Mouse (Mus musculus) small intestine, adult 2 months (tissue): ENCODE results near the gene Tmem231. TPM values are rescaled to one million over a fixed set of nuclear protein-coding genes. Genes with fewer than 3 reads are reported as not detected.
"Not testable (repeated sequence)": the region's sequence is repeated elsewhere in the genome, so short reads cannot be mapped to it uniquely, and the experiment has no call there.

Experiments used
- H3K27ac ChIP-seq: fragments of 200-500 bp; 2 replicates; pipeline ENCODE4 v1.5.1; 2012; ENCODE audit warnings: low read depth, low read length, control low read depth, inconsistent platforms; ENCODE audit not compliant: insufficient read depth
- H3K27me3 ChIP-seq: fragments of 200-500 bp; 2 replicates; pipeline ENCODE4 v1.6.1; 2012; ENCODE audit warnings: mild to moderate bottlenecking, moderate library complexity, low read length, inconsistent platforms; ENCODE audit not compliant: control insufficient read depth, insufficient read depth
- H3K36me3 ChIP-seq: fragments of 200-500 bp; 2 replicates; pipeline ENCODE4 v1.6.1; 2012; ENCODE audit warnings: mild to moderate bottlenecking, low read length, control low read depth, inconsistent platforms; ENCODE audit not compliant: control insufficient read depth, insufficient read depth
- H3K4me1 ChIP-seq: fragments of 200-500 bp; 2 replicates; pipeline ENCODE4 v1.6.1; 2012; ENCODE audit warnings: low read length, inconsistent platforms, mixed read lengths; ENCODE audit not compliant: control insufficient read depth, insufficient read depth, insufficient read length
- H3K4me3 ChIP-seq: fragments of 200-500 bp; 2 replicates; pipeline ENCODE4 v1.5.1; 2012; ENCODE audit warnings: low read depth, mild to moderate bottlenecking, control low read depth, inconsistent platforms, low read length, moderate library complexity
- CTCF ChIP-seq: fragments of 200-500 bp; IDR thresholded peaks from 2 replicates; pipeline ENCODE4 v1.5.1; 2012; ENCODE audit warnings: low read depth, mild to moderate bottlenecking, control low read depth, inconsistent platforms, low read length, moderate library complexity, mixed read lengths; ENCODE audit not compliant: insufficient replicate concordance, insufficient read length; ENCODE audit errors: extremely low read depth
- POLR2A ChIP-seq: fragments of 200-500 bp; IDR thresholded peaks from 2 replicates; pipeline ENCODE4 v1.6.1; 2012; ENCODE audit warnings: low read depth, mild to moderate bottlenecking, control low read depth, inconsistent platforms, low read length, moderate library complexity
- WGBS: fragments of 180-500 bp; shearing (Covaris S2); methylation state at CpG from one replicate; pipeline ENCODE4 v1.1.7; 2018; 5-methylcytosine and 5-hydroxymethylcytosine counted together
- polyA plus RNA-seq: library from polyadenylated mRNA; depleted of rRNA; stranded (reverse); fragments of >200 nt; gene quantifications from 2 replicates; pipeline ENCODE4 v1.2.3, GENCODE M21; 2012

Tmem231 gene
- polyA plus RNA-seq, 1 experiment: 1.5 TPM

DNA sequence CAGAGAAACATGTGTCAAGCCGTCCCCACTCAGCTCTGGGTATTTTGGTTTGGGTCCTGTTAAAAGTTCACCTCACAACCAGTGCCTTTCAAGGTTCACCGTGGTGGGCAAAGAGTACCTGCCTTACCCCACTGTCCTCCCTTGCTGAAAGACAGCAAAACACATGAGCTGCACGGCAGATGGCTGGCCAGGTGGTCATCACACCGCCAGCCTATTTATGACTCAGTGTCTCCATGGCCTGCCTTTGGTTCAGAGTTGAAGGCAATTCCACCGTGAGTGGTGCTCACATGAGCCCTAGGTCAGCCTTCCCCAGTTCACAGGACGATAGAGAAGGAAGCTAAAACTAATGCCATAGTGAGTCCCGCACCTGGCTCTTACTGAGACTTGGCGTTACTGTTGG is 14.3 kb upstream of the Tmem231 start:
- TF ChIP-seq POLR2A (no peak), CTCF (no peak)
- H3K27me3 ChIP-seq: no peaks in the 10 kb centered on the region
- H3K4me3 ChIP-seq: no peak overlapping the region
- H3K36me3 ChIP-seq: peaks cover 48% of the 10 kb centered on the region
- H3K27ac ChIP-seq: no peak overlapping the region
- WGBS: 87% methylated on average over 8 of the region's 8 CpGs
- no peaks in the 10 kb centered on the region for H3K4me1 ChIP-seq

DNA sequence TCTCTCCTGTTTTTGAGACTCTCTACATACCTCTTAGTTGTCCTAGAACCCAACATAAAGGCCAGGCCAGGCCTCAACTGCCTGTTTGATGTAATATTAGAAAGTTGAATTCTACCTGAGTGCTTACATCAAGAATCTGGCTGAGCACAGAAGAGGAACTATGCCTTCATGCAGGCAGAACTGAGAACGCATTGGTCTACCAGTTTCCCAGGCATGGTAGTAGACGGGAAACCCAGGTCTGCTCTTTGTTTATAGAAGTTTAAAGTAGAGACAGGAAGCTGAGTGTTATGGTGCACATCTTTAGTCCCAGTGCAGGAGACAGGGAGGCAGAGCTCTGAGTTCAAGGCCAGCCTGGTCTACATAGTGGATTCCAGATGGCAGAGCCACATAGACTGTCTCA is 13.5 kb upstream of the Tmem231 start:
- TF ChIP-seq POLR2A (no peak), CTCF (no peak)
- 80% methylated on average over 2 of the region's 2 CpGs for WGBS
- no peak overlapping the region for H3K4me3 ChIP-seq
- no peaks in the 10 kb centered on the region; the same call in 1 of the 2 replicates for H3K4me1 ChIP-seq
- no peaks in the 10 kb centered on the region for H3K27me3 ChIP-seq
- no peak overlapping the region for H3K27ac ChIP-seq
- peaks cover 48% of the 10 kb centered on the region for H3K36me3 ChIP-seq

DNA sequence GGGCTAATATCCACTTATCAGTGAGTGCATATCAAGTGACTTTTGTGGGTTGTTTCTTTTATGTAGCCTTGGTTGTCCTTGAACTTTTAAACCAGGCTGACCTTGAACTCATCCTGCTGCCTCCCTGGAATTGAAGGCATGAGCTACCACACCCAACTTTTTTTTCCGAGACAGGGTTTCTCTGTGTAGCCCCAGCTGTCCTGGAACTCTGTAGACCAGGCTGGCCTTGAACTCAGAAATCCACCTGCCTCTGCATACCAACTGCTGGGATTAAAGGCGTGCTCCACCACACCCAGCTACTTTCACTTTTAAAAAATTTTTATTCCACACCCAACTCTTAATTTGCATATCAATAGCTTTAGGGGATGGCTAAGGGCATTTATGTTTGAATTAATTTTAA is 9.9 kb upstream of the Tmem231 start:
- no peak overlapping the region for H3K4me3 ChIP-seq
- no peaks in the 10 kb centered on the region for H3K27me3 ChIP-seq
- peaks cover 37% of the 10 kb centered on the region for H3K36me3 ChIP-seq
- no peak overlapping the region for H3K27ac ChIP-seq
- WGBS: 81% methylated on average over 2 of the region's 2 CpGs
- TF ChIP-seq CTCF (no peak), POLR2A (no peak)
- H3K4me1 ChIP-seq: peaks cover 3% of the 10 kb centered on the region

DNA sequence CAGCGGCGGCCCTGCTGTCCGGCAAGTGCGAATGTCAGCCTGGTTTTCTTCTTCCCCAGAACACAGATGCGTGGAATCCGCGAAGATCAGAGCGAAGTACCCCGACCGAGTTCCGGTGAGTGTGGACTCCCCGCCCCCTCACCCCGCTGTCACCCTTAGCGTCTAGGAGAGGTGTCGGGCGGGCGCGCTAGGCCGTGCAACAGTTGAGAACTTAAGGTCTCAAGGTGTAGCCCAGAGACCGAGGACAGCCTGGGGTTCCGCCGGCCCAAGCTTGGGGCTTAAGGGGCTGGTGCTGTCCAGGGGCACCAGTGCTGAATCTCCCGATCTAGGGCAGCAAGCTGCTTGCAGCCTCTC is 7.4 kb upstream of the Tmem231 start:
- Histone ChIP-seq H3K4me3 (peak overlapping the region; percentile 88), H3K4me1 (peaks cover 3% of the 10 kb centered on the region), H3K27ac (peak overlapping the region; percentile 26), H3K36me3 (peaks cover 22% of the 10 kb centered on the region), H3K27me3 (no peaks in the 10 kb centered on the region)
- TF ChIP-seq CTCF (no peak), POLR2A (no peak; the same call in 1 of the 2 replicates)
- under 1% methylated on average over 23 of the region's 23 CpGs for WGBS

DNA sequence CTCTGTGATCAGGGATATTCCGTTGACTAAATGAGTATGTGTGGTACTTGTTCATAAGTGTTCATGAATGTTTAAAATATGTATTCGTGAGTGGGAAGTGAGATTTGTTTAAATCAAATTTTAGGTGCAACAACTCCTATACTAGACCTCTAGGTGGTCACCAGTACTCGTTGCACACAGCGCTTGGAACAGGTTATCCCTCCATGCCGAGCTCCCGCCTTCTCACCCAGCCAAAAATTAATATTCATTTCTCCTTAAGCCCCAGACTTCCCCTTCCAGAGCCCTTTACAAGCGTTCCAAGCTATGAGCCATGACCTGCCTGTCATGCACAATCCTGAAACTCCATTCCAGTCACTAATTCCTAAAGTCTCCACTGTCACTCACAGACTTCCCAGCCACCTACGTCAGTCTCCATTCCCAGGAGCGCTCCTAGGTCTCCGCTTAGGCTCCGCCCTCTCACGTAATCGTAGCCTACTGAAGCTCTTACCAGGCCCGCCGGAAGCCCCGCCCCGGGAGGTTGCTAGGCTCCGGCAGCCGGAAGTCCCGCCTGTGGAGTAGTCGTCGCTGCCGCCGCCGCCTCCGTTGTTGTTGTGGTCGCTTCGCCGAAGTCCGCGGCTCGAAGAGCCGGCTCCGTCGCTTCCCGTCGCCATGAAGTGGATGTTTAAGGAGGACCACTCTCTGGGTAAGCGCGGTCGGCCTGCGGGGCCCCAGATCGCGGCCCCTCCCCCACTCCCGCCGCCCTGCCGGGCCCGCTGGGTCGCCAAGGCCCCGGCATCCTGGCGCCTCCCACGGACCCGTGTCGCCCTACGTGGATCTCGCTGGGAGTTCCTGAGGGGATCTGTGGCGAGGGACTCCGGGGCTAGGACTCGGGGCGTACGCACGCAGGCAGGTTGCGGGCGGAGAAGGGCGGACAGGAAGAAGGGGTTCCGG is 6.8 kb upstream of the Tmem231 start, which contains the start of gene Gabarapl2:
Gene Gabarapl2 (plus strand): TSS at position 533 of the 930 bp plus-strand sequence.
- Histone ChIP-seq H3K4me3 (peak within 1 kb of the TSS; percentile 88), H3K27me3 (no peaks in the 10 kb centered on the region), H3K36me3 (peaks cover 17% of the 10 kb centered on the region), H3K27ac (peak within 1 kb of the TSS; percentile 93), H3K4me1 (peaks cover 3% of the 10 kb centered on the region)
- peak; percentile 11; the same call in 1 of the 2 replicates for TF ChIP-seq CTCF
- TF ChIP-seq POLR2A: peak; percentile 75
- WGBS: under 1% methylated on average over 65 of the region's 65 CpGs

DNA sequence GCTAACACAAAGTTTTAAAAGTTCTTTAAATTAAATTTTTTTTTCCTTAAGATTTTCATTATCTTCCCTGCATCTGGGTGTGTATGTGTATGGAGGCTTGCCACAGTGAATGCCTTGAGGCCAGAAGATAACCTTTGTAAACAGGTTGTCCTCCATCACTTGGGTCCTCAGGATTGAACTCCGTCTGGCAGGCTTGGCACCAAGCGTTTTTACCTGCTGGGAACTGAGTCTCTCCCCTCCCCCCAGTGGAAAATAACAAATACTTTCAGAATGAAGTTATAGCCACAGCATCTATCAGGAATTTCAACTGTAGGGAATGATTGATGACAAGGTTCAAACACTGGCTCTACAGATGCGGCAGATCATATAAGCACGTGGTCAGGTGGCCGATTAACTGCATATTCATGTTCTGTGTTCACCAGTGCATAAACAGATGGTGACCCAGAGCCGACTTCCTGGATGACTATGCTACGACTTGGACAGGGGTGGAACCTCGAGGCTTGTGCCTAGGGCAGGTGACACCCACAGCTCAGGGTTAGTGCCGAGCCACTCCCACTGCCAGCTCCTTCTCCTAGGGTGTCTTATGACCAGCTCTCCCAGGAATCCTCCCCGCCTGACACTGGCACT is 5.9 kb upstream of the Tmem231 start:
- H3K27ac ChIP-seq: peak overlapping the region; percentile 93
- H3K4me3 ChIP-seq: peak overlapping the region; percentile 88

DNA sequence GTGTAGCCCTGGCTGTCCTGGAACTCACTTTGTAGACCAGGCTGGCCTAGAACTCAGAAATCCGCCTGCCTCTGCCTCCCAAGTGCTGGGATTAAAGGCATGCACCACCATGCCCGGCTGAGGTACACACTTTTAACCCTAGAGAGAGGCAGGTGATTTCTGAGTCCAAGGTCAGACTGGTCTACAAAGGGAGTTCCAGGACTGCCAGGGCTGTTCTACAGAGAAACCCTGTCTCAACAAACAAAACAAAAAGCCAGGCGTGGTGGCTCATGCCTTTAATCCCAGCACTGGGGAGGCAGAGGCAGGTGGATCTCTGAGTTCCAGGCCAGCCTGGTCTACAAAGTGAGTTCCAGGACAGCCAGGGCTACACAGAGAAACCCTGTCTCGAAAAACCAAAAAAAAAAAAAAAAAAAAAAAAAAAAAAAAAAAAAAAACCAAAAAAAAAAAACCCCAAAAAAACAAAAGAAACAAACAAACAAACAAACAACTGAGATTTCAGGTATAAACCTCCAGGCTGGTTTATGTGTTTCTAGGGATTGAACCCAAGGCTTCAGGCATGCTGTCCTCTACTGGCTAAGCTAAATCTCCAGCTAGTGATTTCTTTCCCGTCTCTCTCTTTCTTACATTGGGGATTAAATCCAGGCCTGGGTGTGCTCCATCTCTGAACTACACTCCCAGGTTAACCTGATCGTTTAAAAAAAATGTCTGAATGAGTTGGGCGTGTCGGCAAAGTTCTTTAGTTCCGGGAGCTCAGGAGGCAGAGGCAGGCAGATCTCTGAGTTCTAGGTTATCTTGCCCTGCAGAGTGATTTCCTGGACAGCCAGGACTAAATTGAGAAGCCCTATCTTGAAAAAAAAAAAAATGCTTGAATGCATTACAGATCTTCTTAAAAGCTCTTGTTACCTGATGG is 4.7 kb upstream of the Tmem231 start:
- not testable (repeated sequence) for H3K4me3 ChIP-seq, H3K27ac ChIP-seq, H3K4me1 ChIP-seq, H3K27me3 ChIP-seq, H3K36me3 ChIP-seq
- WGBS: 87% methylated on average over 9 of the region's 9 CpGs

More for the DNA sequence above, 5.9 kb upstream of the Tmem231 start:
- Histone ChIP-seq H3K36me3 (peaks cover 11% of the 10 kb centered on the region), H3K4me1 (peaks cover 3% of the 10 kb centered on the region), H3K27me3 (no peaks in the 10 kb centered on the region)
- 4% methylated on average over 10 of the region's 10 CpGs for WGBS
- no peak for TF ChIP-seq CTCF
- 0 out of 2 replicates have a peak, but pooled peaks have one; percentile 25 for TF ChIP-seq POLR2A
